Mouse (Mus musculus): ENCODE measurements around the gene Erich6. TPM values are rescaled to one million over a fixed set of nuclear protein-coding genes. Genes with fewer than 3 reads are reported as not detected.

The Erich6 gene
- polyA plus RNA-seq, 1 experiment from 2014 or later = not detected

GRCm38 (mm10) chr3:58576137-58577066 is 60.6 kb downstream of the Erich6 start, which contains the start of gene Selenot:
TSS of gene Selenot (plus strand) at chr3:58576636.
- 2% methylated on average over 59 of the region's 59 CpGs for WGBS
- peaks cover 30% of the 10 kb centered on the region for H3K36me3 ChIP-seq (replicated peaks)
- H3K9me3 ChIP-seq = no peaks in the 10 kb centered on the region; the same call in 1 of the 2 replicates

GRCm38 (mm10) chr3:58570821-58571220 is 66.2 kb downstream of the Erich6 start:
- Histone ChIP-seq H3K4me3 (no peak overlapping the region), H3K36me3 (replicated peaks) (no peaks in the 10 kb centered on the region), H3K4me1 (no peaks in the 10 kb centered on the region), H3K9me3 (no peaks in the 10 kb centered on the region), H3K27ac (no peak overlapping the region), H3K27me3 (ENCODE audit: poor library complexity, severe bottlenecking) (no peaks in the 10 kb centered on the region)
- 84% methylated on average over 3 of the region's 3 CpGs for WGBS
- no peak for DNase-seq (ENCODE audit: extremely low spot score, low spot score)

More at GRCm38 (mm10) chr3:58576137-58577066, 60.6 kb downstream of the Erich6 start, which contains the start of gene Selenot:
- H3K27ac ChIP-seq = peak within 1 kb of the TSS; percentile 99
- H3K4me1 ChIP-seq = peaks cover 13% of the 10 kb centered on the region
- peak; percentile 96 for DNase-seq (ENCODE audit: extremely low spot score, low spot score)
- peak within 1 kb of the TSS; percentile 94 for H3K4me3 ChIP-seq
- H3K27me3 ChIP-seq (ENCODE audit: poor library complexity, severe bottlenecking) = no peaks in the 10 kb centered on the region

Other genes with a start within 250 kb of the Erich6 start
- 6.3 and 6.6 TPM in 2 replicates for gene Tsc22d2, start 222.5 kb downstream of the Erich6 start, polyA plus RNA-seq (2016; fragmentation: Nextera tagmentation; extraction: Ambion mirVana)
- gene Eif2a, start 111.4 kb downstream of the Erich6 start, polyA plus RNA-seq (2016; fragmentation: Nextera tagmentation; extraction: Ambion mirVana) = 57.0 and 58.1 TPM in 2 replicates
- 142 and 146 TPM in 2 replicates for gene Serp1, start 111.3 kb downstream of the Erich6 start, polyA plus RNA-seq (2016; fragmentation: Nextera tagmentation; extraction: Ambion mirVana)
- gene Selenot, start 60.6 kb downstream of the Erich6 start, polyA plus RNA-seq (2016; fragmentation: Nextera tagmentation; extraction: Ambion mirVana) = 15.7 and 18.1 TPM in 2 replicates
- gene Siah2, start 55.2 kb upstream of the Erich6 start, polyA plus RNA-seq (2016; fragmentation: Nextera tagmentation; extraction: Ambion mirVana) = 2.0 and 2.7 TPM in 2 replicates
- gene Mindy4b-ps, start 185.1 kb upstream of the Erich6 start, polyA plus RNA-seq (2016; fragmentation: Nextera tagmentation; extraction: Ambion mirVana) = not detected in 2 replicates
- gene Clrn1, start 248.1 kb upstream of the Erich6 start, polyA plus RNA-seq (2016; fragmentation: Nextera tagmentation; extraction: Ambion mirVana) = 0.15 TPM in 1 of 2 replicates, not detected in the other